Mouse (Mus musculus) gastrocnemius, postnatal 14 days (tissue): ENCODE results near the gene Megf6. TPM values are rescaled to one million over a fixed set of nuclear protein-coding genes. Genes with fewer than 3 reads are reported as not detected.
A peak's percentile ranks its signal among the peaks of the same experiment; 100 is the strongest.

ENCODE experiments used
- DNase-seq: peaks from one replicate; pipeline ENCODE4 v3.0.0; 2021; ENCODE audit warnings: mixed read lengths
- intact Hi-C: fragments of 180-260 bp; cut with DNase I; formaldehyde crosslinking; loops from one replicate; pipeline ENCODE4 v1.15.1; 2025; ENCODE audit warnings: low total_unique reads
- total RNA-seq, 2 experiments: library from RNA; stranded (reverse); gene quantifications; 2 replicates each; pipeline ENCODE4 v1.2.3; 2021

Megf6 gene
- total RNA-seq, 2 experiments from 2014 or later: 2.9 to 3.4 TPM

GRCm38 (mm10) chr4:154204532-154204931, 34.0 kb downstream of the Megf6 start:
- intact Hi-C loops: no loop called here
- DNase-seq: no peak

DNA sequence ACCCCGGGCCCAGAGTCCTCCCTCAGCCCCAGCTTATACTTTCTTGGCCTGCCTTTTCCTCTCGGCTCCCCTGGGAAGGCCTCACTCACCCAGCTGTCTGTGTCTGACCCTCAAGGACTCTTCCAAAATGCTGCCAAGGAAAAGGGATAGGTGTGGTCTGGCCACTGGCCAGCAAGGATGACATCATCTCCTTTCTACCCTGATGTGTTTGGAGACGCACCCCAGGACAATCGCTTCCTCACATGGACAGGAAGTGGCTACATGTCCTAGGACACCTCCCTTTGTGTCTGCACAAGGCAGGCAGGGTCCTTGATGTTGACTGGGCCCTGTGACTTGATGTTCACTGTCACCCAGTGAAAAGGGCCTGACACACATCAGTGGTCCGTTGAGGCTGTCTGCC, 34.9 kb downstream of the Megf6 start:
- no peak for DNase-seq
- intact Hi-C loops: loop anchor here (5.0 kb wide), 1 partner anchor 138 kb away; no protein-coding TSS in a partner anchor

GRCm38 (mm10) chr4:154207261-154207660, 36.7 kb downstream of the Megf6 start:
- intact Hi-C loops: loop anchor here (2.0 to 5.0 kb wide), 2 partner anchors 42 to 140 kb away; no protein-coding TSS in a partner anchor
- DNase-seq: peak; percentile 64

- intact Hi-C loops: loop anchor here (5.0 kb wide), 1 partner anchor 142 kb away; no protein-coding TSS in a partner anchor
- peak; percentile 70 for DNase-seq
Observed at GRCm38 (mm10) chr4:154209054-154209453, 38.5 kb downstream of the Megf6 start.

- intact Hi-C loops: loop anchor here (5.0 kb wide), 1 partner anchor 143 kb away; no protein-coding TSS in a partner anchor
- DNase-seq: no peak
Observed at GRCm38 (mm10) chr4:154209825-154210224, 39.3 kb downstream of the Megf6 start.

GRCm38 (mm10) chr4:154211459-154211858, 40.9 kb downstream of the Megf6 start:
- intact Hi-C loops: no loop called here
- no peak for DNase-seq

- DNase-seq: peak; percentile 35
- intact Hi-C loops: no loop called here
Observed at GRCm38 (mm10) chr4:154213586-154213985, 43.1 kb downstream of the Megf6 start.

GRCm38 (mm10) chr4:154214075-154214474, 43.5 kb downstream of the Megf6 start:
- intact Hi-C loops: no loop called here
- DNase-seq: no peak

- DNase-seq: no peak
- intact Hi-C loops: no loop called here
Observed at GRCm38 (mm10) chr4:154217711-154218350, 47.3 kb downstream of the Megf6 start.

DNA sequence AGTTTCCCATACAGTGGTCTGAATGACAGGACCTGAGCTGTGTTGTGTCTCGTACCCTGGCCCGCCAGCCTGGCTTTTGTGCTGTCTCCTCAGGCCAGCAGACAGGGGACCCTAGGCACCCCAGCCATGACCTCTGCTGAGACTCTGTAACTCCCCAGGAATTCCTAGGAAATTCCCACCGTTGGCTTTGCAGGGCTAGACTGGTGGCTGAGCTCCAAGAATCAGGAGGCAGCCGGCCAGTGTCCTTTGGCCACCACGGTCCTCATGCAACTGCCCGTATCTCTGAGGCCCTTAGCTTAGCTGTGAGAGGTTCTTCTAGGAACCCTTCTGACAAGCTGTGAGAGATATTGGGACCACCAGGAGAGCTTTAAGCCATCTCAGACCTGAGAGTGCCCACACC, 52.2 kb downstream of the Megf6 start:
- intact Hi-C loops: no loop called here
- DNase-seq: peak; percentile 36

DNA sequence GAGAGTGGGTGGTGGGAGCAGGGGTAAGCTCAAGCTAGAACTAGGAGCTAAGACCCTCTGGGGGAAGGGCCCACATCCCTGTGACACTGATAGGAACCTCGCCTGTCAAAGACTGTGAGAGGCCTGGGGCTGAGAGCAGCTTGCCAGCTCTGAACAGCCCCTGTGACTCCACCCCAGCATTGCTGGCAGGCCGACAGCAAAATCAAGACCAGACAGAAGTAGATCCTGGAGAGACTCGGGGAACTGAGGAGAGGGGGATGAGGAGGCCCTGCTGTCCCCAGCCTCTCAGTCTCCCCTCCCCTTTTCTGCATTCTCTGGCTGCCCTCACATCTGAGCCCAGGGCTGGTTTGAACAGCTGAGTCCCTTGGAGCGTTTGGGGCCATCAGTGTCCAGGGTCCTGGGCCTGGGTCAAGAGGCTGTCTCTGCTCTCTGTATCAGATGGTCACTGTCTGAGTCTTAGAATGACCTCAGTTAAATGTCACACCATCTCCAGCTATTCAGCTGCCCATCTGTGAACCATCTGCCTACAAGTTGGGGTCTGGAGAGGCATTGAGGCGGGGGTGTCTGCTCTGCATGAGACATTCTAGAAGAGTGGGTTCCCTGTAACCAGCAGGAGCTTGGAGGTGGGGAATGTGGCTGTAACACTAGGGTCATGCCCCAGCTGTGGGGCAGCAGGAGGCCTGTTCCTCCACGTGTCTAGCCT, 53.9 kb downstream of the Megf6 start:
- intact Hi-C loops: no loop called here
- DNase-seq: peak; percentile 51

DNA sequence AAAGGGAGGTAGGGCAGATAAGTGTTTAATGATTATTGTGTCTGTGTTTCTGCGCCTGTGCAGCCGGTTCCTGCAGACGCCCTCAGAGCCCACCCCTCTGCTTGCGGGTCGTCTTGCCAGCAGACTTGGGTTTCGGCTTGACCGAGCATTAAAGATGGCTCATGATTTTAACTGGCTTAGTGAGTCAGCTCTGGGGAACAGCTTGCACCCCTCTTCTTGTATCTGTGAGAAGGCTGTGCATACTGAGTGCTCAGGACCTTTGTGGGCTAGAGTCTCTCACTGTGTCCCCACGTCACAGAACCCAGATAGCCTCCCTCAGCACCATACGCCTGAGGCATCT, 54.4 kb downstream of the Megf6 start:
- intact Hi-C loops: no loop called here
- no peak for DNase-seq

DNA sequence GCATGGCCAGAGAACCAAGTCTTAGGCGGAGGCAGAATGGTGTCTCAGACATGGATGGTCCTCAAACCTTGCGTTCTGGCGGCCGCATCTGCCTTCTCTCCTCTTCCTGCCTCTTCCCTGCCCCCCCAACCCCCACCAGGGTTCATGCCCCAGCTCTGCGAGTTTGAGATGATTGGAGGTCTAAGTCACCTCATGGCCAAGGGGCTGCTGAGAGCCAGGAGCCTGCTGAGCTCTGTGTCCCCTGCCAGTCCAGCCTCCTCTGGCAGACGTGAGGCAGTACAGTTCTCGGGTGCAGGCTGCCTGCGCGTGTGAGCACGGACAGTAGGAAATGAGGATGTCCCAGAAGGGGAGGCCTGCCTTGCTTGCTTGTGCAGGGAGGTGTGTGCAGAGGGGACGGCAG, 56.1 kb downstream of the Megf6 start:
- no peak for DNase-seq
- intact Hi-C loops: no loop called here

DNA sequence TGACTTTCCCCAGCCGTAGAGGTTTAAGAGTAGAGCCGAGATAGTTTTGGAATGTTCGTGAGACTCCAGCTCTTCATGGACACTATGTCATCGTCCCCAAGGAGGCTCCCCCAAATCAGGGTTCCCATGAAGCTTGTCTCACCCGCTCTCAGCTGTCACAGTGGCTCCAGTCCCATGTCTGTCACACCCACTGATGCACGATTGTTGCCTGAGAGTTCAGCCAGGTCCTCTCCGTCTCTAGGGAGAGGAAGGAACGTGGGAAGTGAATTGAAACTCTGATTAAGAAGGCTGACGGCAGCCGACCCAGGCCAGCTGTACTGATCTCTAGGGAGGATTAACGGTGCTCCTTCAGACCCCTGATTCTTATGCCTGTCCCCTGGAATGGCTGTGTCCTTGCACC, 57.8 kb downstream of the Megf6 start:
- DNase-seq: peak; percentile 32
- intact Hi-C loops: no loop called here

DNA sequence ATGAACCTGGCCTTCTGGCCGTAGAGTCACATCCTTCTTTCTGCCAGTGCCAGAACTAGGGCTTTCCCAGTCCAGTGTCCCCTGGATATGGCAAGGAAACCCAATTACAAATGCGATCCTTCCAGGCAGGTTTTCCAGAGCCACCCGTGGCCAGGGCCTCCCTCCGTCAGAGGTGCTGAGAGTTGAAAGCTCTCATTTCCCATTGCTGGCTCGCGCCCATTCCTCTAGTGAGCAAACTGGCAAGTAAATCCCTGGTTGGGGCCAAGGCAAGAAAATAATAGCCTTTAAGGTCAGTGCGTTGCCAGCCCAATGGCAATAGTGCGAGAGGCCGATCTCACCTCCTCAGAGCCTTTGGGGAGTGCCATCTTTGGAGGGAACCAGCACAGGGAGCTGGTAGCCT, 59.0 kb downstream of the Megf6 start:
- peak; percentile 37 for DNase-seq
- intact Hi-C loops: no loop called here

DNA sequence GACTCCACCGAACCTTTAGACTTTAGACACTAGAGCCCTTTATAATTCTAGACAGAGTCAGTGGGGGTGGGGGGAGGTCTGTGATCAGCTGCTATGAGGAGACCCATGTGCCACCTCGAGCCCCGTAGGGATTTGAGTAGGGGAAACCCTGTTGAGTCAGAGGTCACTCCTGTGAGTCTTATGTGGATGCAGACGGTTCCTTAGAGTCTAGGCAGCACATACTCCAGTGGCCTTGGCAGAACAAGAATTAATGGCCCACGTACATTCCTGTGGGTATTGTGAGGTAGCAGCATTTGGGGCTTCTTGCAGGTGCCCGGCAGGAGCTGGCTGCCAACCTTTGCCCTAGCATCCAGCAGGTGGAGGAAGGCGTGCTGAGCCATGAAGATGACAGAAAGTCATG, 60.9 kb downstream of the Megf6 start:
- intact Hi-C loops: no loop called here
- no peak for DNase-seq

- intact Hi-C loops: no loop called here
- peak; percentile 54 for DNase-seq
Observed at GRCm38 (mm10) chr4:154232295-154232694, 61.8 kb downstream of the Megf6 start.

DNA sequence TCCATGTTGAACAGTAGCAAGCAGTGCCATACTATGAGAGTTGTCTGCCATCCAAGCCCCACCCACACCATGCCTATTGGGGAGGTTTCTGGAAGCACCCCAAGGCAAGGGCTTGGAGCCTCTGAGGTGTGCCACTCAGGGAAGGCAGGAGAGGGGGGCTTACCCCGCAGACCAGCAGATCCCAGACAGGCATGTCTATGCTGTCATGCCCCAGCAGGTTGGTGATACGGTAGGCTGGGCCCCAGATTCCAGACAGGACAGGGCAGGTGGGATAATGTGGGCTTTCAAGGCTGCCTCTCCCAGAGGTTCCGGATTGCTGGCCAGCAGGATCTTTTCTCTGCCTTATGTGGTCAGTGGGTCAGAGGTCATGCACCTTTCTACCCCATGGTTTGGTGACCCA, 65.5 kb downstream of the Megf6 start:
- intact Hi-C loops: no loop called here
- no peak for DNase-seq

GRCm38 (mm10) chr4:154236893-154237292, 66.4 kb downstream of the Megf6 start:
- intact Hi-C loops: no loop called here
- DNase-seq: no peak

DNA sequence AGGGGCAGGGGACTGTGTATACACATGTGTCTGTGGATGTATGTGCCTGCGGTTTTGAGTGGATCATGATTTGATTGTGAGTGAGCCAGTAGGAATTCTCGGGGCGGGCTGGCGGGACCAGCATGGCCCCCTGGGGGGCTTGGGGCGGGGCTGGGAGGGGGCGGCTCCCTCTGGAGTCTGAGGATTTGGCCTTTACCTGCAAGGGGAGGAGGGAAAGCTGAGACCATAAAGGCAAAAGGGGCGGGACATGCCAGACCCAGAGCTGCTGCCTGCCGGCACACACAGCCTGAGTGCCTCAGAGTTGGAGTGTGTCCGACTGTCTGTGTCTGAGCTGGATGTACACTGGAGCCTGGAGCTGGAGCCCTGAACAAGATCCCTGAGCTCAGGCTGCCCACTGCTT, 66.8 kb downstream of the Megf6 start:
- DNase-seq: no peak
- intact Hi-C loops: no loop called here

DNA sequence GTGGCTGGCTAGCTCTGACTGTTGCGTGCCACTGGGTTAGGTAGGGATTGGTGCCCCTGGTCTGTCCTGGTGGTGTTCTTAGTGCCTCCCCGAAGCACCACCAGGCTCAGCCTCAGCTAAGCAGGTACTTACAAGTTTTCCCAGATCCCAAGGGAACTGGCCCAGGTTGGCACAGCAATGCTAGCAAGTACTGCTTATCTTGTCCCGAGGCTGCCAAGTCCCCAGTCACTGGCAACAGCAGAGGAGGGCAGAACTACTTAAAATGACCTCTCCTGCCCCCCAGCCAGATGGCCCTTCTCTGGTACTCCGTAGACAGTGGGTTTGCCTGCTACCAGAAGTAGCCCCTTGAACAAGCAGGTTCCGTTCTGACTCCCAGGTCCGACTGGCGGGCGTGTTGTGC, 68.7 kb downstream of the Megf6 start:
- DNase-seq: no peak

More for the DNA sequence above, 68.7 kb downstream of the Megf6 start:
- intact Hi-C loops: no loop called here
